Mouse (Mus musculus) layer of hippocampus, adult 9-11 months (tissue): Measurements from ENCODE around the gene Cd59b.
A peak's percentile ranks its signal among the peaks of the same experiment; 100 is the strongest.
"Not testable (repeated sequence)": the region's sequence is repeated elsewhere in the genome, so short reads cannot be mapped to it uniquely, and the experiment has no call there.

ENCODE experiments used
- DNase-seq: peaks from one replicate; pipeline ENCODE4 v3.0.0; 2022

Gene Cd59b

DNA sequence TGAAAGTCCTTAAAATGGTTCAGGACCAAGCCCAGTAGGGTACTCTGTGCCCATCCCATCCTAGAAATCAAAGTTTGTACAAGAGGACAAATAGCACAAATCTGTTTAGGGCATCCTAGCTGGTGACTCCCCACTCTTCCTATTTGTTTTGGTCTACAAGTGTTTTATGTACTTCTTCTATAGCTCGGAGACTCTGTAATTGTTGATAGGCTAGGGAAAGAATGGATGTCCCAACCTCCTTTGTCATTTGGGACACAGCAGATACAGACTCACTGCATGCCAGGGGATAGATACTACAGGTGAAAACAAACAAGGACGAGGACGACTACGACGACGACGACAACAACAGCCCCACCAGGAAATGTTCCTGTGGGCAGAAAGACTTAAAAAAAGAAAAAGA is 1.2 kb upstream of the Cd59b start, which contains the start of gene Gm10799:
Gene Gm10799 (minus strand): TSS at position 101 of the 400 bp plus-strand sequence.
- DNase-seq: not testable (repeated sequence)

DNA sequence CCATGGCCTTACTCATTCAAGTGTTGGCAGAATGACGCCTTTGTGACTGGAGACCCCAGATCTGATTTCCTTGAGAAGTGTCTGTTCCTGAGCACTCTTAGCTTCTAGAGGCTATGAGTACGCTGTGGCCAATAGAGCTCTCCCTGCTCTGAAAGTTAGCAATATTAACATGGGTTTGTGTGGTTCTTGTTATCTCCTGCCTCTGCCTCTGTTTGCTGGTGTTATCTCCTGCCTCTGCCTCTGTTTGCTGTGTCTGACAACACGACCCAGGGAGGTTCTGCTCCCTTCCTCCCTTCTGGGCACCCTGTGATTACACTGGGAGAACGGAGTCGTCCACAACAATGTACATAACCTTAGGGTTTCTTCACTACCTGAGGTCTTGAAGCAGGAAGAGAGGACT is 8.6 kb downstream of the Cd59b start:
- not testable (repeated sequence) for DNase-seq

DNA sequence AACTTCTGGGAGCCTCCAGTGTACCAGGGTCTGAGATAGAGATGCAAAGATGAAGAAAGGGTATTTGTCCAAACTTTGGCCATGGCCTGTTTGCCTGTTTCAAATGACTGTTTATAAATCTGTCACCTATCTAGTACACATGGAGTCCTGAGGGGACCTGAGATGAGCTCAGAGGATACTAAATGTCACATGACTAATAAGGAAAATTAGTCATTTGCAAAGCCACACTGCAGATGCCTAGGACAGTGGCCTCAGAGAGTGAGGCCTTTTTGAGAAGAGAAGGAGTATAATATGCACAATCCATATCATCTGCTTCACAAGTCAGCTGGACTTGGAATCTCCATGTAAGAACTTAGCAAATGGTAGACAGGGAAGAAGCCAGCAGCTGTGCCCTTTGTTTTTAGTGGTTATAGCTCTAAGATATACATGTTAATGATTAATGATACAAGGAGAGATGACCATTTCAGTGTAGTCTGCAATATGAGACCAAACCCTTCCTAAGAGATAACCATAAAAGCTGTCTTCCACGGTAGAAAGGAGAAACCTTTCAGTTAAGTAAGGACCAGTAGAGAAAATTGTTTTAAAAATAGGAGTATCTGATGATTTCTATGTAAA is 11.9 kb downstream of the Cd59b start:
- not testable (repeated sequence) for DNase-seq

DNA sequence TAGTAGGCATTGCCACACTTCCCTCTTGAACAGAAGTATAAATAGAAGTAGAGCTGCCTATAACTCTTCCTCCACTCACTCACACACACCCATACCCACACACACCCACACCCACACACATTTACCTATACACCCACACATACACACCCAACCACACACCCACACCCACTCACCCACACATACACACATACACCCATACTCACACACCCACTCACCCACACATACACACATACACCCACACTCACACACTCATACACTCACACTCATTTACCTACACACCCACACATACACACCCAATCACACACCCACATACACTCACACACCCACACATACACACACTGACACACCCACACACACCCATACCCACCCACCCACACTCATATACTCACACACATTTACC is 12.8 kb downstream of the Cd59b start:
- no peak for DNase-seq

DNA sequence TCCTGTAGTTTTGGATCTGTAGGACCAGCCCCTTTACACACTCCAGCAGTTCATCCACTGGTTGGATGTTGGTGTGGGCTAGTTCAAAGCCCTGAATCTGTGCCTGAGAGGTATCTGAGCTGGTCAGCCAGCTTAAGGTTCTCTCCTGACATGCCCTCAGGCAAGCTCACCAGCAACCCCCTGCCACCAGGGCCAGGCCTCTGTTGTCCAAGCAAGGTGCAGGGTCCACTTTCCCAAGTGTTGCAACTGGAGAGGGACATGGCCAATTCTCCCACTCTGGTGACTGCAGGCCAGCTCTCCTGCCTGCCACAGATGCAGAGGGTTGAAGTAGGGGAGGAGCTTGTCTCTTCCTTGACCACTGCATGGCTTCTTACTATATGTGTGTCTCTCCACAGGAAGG is 14.4 kb downstream of the Cd59b start:
- not testable (repeated sequence) for DNase-seq

DNA sequence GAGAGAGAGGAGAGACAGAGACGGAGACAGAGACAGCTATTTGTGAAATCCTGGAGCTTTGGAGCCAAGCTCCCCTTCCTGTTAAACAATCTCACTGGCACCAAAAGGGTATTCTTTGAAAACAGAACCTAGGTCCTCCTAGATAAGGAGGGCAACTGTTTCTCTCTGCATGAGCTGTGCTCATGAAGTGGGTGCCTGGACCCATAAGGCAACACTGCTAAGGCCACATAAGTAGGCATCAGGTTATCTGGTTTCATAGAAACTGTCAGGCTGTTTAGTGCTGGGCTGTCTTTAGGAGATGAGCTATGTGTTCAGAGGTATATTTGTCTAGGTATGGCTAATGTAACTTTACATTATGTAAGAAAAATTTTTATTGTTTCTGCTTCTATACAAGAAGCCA is 17.9 kb downstream of the Cd59b start:
- not testable (repeated sequence) for DNase-seq

DNA sequence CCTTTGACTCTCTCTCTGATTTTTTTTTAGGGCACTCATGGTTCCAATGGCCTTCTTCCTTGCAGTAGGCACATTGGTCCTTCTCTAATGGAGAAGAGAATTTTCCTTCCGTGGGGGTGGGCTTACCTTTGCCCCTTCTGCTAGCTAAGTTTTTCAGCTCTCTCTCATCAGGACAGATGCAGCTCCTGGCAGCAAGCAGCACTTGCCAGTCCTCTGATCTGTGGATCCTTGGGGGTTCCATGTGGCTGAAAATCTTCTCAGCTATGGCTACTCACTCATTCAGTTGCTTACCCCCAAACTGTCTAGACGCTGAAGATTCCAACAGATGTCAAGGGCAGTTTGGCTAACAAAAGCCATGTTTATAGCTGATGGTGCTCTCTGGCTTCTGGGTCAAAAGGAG is 23.7 kb downstream of the Cd59b start:
- DNase-seq: no peak

DNA sequence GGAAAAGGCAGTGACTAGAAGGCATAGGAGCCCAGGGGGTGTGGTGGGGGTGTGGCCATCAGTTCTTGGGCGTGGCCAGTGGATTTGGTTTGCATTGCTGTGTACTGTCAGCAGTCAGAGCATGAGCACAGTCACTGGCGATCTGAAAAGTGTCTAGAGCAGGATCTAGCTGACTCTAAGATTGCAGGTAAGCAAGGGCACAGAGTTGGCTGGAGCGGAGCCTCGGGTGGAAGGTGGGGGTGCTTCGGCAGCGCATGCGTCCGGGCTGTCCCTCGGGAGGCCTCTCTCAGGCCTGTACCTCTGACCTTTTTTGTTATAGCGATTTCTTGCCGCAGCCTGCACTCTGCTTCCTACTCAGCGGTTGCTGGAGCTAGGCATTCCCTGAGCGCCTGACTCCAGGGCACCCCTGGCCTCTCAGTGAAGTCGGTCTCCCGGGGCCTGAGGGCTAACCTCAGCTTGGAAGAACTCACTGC is 26.1 kb downstream of the Cd59b start, which contains the start of gene Cd59a:
Gene Cd59a (plus strand): TSS at position 61 of the 473 bp plus-strand sequence.
- DNase-seq: peak; percentile 53

DNA sequence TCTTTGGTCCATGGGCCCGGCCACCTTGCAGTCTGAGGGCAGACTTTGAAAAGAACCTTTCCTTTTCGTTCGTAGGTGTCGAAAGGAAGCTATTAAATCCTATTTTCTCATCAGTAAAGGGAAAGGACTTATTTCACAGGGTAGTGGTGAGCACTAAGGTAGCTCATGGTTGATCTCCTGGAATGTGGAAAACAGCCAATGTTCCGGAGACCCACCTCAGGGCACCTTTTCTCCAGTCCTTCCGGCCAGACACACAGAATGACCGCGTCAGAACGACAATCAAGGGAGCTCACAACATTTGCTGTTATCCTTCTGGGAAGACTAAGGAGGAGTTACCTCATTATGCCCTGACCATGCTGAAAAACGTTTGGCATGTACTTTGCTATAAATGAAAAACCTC is 26.6 kb downstream of the Cd59b start:
- DNase-seq: no peak

DNA sequence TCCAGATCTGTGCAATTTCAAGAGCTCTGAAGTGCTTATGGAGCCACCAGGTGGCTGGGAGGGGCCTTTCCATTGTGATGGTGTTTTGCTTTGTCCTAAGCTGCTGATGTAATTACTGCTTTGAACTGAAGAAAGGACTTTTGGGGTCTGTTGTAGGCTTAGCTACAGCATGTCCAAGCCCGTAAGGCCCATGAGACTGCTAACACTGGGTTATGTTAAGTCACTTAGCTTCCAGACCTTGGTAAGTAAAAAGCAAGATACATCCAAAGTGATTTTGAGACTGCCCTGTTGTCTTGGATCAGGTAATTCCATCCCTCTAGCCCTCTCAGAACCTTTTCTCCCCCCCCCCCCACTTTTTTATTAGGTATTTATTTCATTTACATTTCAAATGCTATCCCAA is 27.1 kb downstream of the Cd59b start:
- not testable (repeated sequence) for DNase-seq

DNA sequence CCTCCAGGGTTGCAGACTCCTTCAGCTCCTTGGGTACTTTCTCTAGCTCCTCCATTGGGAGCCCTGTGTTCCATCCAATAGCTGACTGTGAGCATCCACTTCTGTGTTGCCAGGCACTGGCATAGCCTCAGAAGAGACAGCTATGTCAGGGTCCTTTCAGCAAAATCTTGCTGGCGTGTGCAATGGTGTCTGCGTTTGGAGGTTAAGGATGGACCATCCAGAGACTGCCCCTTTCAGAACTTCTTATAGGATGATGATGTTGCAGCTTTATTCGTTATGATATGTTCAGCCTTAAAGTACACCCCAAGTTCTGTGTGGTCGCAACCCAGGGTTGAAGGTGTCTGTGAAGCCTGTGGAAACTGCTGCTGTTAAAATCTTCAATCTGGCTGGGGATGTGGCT is 27.7 kb downstream of the Cd59b start:
- not testable (repeated sequence) for DNase-seq

DNA sequence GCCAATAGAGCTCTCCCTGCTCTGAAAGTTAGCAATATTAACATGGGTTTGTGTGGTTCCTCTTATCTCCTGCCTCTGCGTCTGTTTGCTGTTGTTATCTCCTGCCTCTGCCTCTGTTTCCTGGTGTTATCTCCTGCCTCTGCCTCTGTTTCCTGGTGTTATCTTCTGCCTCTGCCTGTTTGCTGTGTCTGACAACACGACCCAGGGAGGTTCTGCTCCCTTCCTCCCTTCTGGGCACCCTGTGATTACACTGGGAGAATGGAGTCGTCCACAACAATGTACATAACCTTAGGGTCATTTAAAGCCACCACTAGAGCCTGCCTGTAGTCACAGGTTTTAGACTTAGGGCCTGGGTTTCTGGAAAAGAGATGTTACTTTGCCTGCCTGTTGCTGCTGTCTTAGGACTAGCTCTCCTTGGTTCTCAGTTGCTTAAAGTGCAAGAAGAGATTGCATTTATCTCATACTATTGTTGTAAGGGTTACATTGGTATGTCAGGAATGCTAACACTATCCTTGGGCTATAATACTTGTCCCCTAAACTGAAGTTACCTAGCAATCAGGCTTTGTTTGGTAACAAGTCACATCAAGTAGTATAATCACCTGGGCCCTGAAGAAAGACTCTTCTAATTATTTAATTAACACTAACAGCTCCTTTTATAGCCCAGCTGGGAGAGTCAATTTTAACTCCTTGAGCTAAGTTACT is 29.0 kb downstream of the Cd59b start:
- no peak for DNase-seq

DNA sequence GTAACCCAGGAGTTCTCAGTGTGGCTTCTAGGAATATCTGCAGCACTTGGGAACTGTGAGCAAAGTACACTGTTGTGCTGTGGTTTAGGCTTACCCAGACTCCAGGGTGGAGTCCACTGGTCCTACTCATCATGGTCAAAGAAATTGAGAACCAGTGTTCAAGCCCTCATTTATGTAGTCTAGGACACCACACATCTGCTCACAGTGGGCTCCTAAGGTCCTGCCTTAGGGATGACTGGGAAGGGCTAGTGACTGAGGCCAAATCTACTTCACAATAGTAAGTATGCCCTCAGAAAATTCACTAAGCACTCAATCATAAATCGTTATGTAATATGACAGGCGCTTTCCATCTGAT is 29.6 kb downstream of the Cd59b start:
- DNase-seq: no peak

DNA sequence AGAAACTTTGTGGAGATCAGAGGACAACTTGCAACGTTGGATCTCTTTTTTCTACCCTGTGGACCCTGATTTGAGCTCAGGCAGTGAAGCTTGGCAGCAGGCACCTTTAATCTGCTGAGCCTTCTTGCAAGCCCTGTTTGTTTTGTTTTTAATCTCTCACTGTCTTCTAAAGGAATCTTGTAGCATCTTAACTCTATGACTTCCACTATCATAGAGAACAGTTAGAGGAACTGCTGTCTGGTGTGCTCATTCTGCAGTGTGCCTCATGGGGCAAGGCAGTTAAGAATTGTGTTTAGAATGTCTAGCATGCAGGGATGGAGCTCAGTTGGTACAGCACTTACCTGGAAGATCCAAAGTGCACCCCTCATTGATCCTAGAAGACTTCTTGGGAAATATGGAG is 30.3 kb downstream of the Cd59b start:
- DNase-seq: no peak

DNA sequence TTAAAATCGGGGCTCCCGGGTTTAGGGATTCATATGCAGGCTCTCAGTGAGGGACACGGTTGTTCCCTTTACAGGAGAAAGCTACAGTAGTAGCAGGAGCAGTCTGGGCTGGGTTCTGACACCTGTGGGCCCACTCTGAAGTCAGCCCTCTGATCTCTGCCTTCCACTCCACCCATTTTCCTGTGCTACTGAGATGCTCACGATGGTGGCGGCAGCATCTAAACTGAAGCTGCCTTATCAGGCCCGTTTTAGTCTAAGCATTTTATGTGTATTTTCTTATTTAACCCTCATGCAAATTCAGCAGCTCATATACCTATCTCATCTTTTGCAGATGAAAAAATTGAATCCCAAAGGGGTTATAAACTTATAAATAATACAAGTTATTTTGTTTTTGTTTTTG is 35.2 kb downstream of the Cd59b start:
- no peak for DNase-seq

DNA sequence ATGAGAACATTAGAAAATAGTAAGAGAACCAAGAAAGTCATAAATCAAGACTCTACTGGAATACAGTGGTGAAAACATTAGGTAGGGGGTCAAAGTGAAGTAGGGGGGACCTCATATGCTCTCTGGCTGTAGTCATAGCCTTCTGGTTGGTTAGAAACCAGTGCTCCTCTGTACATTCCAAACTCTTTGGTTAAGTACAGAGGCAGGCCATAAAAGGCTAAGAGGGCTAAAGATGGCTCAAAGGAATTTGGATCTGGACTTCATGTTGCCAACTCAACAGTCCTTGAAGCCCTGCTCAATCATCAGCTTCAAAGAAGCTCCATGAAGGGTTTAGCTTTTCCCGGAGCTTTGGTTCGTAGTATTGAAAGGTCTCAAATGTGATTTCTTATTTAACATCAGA is 39.4 kb downstream of the Cd59b start:
- DNase-seq: not testable (repeated sequence)

DNA sequence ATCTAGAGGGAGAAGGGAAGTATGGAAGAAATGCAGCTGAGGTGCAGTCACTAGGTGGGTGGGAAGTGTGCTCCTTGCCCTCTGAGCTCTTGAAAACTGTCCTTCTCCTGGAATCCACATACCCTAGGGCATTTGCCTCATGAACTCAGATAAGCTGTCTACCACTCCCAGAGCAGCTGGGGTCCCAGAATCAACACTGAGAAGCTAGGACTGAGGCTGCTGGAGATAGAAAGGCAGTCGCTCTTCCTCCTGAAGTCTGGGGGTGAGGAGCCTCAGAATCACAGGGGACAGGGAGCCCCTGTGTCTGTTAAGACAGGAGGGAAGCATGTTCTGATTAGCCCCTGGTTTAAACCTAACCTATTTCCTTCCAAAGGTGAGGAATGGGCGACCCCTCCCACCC is 39.9 kb downstream of the Cd59b start:
- DNase-seq: no peak

DNA sequence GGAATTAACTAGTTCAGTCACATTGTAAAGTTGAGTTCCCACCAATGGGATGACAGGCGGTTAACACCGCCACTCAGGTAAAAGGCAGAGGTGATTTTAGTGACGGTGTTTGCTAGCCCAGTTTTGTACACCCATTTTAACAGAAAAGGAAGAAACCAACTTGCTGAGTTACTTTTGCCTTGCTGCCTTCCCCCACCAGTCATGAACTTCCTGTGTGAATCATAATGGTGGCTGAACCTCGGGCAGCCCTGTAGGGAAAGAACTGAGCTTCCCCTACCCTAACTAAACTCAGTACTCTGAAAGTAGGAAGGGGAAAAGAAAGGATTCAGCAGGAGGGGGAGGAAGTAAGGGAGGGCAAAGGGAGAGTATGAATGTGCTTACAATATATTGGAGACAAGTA is 40.4 kb downstream of the Cd59b start:
- DNase-seq: no peak

DNA sequence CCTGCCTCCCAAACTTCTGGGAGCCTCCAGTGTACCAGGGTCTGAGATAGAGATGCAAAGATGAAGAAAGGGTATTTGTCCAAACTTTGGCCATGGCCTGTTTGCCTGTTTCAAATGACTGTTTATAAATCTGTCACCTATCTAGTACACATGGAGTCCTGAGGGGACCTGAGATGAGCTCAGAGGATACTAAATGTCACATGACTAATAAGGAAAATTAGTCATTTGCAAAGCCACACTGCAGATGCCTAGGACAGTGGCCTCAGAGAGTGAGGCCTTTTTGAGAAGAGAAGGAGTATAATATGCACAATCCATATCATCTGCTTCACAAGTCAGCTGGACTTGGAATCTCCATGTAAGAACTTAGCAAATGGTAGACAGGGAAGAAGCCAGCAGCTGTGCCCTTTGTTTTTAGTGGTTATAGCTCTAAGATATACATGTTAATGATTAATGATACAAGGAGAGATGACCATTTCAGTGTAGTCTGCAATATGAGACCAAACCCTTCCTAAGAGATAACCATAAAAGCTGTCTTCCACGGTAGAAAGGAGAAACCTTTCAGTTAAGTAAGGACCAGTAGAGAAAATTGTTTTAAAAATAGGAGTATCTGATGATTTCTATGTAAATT is 41.6 kb downstream of the Cd59b start:
- not testable (repeated sequence) for DNase-seq

DNA sequence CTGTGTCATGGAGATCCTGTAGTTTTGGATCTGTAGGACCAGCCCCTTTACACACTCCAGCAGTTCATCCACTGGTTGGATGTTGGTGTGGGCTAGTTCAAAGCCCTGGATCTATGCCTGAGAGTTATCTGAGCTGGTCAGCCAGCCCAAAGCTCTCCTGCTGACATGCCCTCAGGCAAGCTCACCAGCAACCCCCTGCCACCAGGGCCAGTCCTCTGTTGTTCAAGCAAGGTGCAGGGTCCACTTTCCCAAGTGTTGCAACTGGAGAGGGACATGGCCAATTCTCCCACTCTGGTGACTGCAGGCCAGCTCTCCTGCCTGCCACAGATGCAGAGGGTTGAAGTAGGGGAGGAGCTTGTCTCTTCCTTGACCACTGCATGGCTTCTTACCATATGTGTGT is 43.9 kb downstream of the Cd59b start:
- not testable (repeated sequence) for DNase-seq

DNA sequence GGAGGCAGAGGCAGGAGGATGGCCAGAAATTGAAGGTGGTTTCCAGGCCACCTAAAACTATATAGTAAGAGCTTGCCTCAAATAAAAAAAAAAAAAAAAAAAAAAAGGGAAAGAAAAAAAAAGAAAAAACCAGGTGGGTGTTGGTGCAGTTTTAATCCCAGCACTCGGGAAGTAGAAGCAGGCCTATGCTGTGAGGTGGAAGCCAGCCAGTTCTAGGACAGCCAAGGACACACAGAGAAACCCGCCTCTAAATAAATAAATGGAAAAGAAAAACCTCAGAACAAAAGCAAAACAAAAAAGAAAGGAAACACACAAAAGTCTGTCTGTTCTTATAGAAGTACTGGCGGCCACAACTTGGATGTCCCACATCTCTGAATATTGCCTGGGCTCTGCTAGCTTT is 45.2 kb downstream of the Cd59b start:
- DNase-seq: no peak

DNA sequence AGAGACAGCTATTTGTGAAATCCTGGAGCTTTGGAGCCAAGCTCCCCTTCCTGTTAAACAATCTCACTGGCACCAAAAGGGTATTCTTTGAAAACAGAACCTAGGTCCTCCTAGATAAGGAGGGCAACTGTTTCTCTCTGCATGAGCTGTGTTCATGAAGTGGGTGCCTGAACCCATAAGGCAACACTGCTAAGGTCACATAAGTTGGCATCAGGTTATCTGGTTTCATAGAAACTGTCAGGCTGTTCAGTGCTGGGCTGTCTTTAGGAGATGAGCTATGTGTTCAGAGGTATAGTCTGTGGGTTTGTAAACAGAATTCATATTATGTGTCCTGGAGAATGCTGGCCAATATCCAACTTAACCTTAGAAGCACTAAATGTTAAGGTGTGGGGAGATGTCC is 47.5 kb downstream of the Cd59b start:
- DNase-seq: not testable (repeated sequence)

DNA sequence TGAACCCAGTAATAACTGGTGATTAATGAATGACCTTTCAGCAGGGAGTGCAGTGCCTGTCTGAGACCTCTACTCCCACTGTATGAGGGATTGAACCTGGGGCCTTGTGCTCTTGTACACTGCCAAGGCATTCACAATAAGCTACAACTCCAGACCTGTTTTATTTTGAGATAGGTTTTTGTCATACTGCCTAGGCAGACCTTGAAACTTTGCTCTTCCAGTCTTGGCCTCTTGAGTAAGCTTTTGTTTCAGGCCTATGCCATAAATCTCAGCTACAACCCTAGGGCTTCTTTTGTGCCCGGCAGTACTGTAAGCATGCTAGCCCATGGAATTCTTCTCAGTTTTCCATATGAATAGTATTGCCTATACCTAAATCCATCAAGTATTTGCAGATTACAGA is 49.4 kb downstream of the Cd59b start:
- DNase-seq: no peak

DNA sequence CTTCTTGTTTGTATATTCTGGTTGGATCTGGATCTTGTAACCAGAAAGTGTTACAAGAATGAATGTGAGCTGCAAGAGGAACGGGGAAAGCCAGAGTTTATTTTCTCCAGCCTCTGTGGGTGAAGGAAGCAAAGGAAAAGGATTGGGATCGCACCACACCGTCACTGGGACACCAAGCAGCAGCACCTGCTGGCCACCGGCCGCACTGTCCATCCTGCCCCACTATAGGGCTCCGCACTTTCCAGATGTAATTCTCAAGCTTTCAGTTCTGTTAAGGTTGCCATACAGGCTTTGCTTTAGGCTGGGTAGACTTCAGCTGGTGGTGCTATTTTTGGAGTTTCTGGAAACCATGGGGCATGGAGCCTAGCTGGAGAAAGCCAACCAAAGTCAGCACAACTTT is 50.7 kb downstream of the Cd59b start:
- no peak for DNase-seq
